Mouse (Mus musculus): ENCODE results near the gene Rab7.

GRCm38 (mm10) chr6:88083672-88084071 lies 38.6 kb upstream of the Rab7 start:
- TF ChIP-seq CTCF (IDR thresholded peaks at IDR 0.05; ENCODE audit: extremely low read depth, insufficient read length, insufficient replicate concordance, low read depth, low read length), result no peak
- no peak for TF ChIP-seq POLR2A (IDR thresholded peaks at IDR 0.05; ENCODE audit: low read depth, low read length)
